Mouse (Mus musculus) large intestine, adult 2 months (tissue): ENCODE measurements at regions not wholly inside any gene's neighbourhood (a gene's known extent, or its start where the extent isn't known, plus 50 kb on each side); places are given as distances from the start of the nearest gene placed in this dataset.
A peak's percentile ranks its signal among the peaks of the same experiment; 100 is the strongest.
"Not testable (repeated sequence)": the region's sequence is repeated elsewhere in the genome, so short reads cannot be mapped to it uniquely, and the experiment has no call there.

Source experiments
- DNase-seq: peaks from one replicate; pipeline ENCODE4 v3.0.0-alpha.2; 2012; ENCODE audit warnings: low read depth, low spot score
- WGBS: fragments of 180-500 bp; shearing (Covaris S2); methylation state at CpG from one replicate; pipeline ENCODE4 v1.1.7; 2018; 5-methylcytosine and 5-hydroxymethylcytosine counted together

GRCm38 (mm10) chr11:23079936-23080794 is 72.8 kb downstream of the Fam161a start:
- 89% methylated on average over 3 of the region's 3 CpGs for WGBS

GRCm38 (mm10) chr11:23081616-23082015 is 74.3 kb downstream of the Fam161a start:
- DNase-seq = no peak
- 45% methylated on average over 4 of the region's 4 CpGs for WGBS

More at GRCm38 (mm10) chr11:23079936-23080794, 72.8 kb downstream of the Fam161a start:
- no peak for DNase-seq

GRCm38 (mm10) chr11:23083811-23084210 is 76.5 kb downstream of the Fam161a start:
- 74% methylated on average over 2 of the region's 2 CpGs for WGBS
- not testable (repeated sequence) for DNase-seq

GRCm38 (mm10) chr11:23095287-23095686 is 88.0 kb downstream of the Fam161a start:
- no peak for DNase-seq
- 44% methylated on average over 5 of the region's 5 CpGs for WGBS

- 37% methylated on average over 1 of the region's 1 CpGs for WGBS
- DNase-seq = not testable (repeated sequence)
Observed at GRCm38 (mm10) chr11:23095723-23096122, 88.4 kb downstream of the Fam161a start.

- 59% methylated on average over 2 of the region's 2 CpGs for WGBS
Observed at GRCm38 (mm10) chr11:23096451-23097222, 89.3 kb downstream of the Fam161a start.

DNA sequence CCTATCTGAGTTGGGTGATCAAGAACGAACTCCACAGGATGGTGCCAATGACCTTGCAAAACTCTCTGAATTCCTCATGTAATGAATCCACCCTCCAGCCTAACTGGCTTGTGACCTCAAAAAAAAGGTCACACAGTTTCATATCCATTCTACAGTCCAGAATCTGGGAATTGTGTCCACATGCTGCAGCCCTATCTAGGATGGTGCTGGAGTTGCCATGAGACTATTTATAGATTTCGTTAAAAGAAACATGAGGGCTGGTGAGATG is 89.8 kb downstream of the Fam161a start:
- DNase-seq = no peak
- WGBS = 79% methylated on average over 2 of the region's 2 CpGs

More at GRCm38 (mm10) chr11:23096451-23097222, 89.3 kb downstream of the Fam161a start:
- DNase-seq = no peak

DNA sequence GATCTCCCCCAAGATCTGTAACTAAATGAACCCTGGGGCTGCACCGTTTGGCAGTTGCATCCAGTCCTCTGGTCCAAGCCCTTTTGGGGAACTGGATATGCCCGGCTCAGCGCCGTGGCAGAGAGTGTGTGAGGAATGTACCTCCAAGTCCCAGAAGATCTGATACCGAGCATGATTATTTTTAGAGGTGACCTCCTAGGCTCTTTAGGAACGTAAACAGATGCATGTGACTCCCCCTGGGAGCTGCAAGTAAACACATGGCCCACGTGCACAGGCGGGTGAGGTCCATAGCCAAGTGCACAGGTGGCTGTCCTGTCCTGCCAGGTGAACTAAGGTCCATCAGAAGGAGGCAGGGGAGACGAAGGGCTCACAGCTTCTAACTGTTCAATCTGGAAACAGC is 107.3 kb downstream of the Fam161a start:
- WGBS = 65% methylated on average over 9 of the region's 9 CpGs
- no peak for DNase-seq

DNA sequence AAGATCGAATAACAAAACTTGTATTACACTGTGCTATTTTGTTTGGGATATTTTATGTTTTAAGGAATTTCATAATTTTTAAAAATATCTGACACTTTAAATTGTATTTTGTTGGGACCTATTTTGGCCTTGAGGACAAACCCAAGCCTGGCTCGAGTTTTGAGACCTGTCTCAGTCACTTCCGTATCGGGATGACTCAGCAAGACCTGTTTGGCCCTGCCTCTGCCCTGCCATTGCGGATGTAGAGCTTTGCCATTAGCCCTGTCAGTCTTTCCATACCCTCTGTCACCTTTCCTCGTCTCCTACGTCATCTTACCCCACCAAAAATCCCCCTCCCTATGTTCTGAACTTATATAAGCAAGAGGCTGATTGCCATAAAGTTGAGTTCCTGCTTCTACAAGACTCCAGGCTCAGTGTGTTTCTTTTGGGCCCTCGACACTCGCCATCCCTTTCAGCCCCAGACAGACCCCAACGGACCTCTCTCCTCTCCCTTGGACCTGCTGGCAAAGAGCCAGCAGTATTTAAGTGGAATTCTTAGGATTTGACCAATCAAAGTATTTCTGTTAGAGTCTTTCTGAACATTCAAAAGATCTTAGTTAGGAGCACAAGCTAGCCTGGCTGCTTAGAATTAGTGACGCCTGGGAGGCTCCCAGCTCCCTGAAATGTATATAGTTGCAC is 113.3 kb downstream of the Fam161a start:
- DNase-seq = no peak
- WGBS = 87% methylated on average over 11 of the region's 11 CpGs

DNA sequence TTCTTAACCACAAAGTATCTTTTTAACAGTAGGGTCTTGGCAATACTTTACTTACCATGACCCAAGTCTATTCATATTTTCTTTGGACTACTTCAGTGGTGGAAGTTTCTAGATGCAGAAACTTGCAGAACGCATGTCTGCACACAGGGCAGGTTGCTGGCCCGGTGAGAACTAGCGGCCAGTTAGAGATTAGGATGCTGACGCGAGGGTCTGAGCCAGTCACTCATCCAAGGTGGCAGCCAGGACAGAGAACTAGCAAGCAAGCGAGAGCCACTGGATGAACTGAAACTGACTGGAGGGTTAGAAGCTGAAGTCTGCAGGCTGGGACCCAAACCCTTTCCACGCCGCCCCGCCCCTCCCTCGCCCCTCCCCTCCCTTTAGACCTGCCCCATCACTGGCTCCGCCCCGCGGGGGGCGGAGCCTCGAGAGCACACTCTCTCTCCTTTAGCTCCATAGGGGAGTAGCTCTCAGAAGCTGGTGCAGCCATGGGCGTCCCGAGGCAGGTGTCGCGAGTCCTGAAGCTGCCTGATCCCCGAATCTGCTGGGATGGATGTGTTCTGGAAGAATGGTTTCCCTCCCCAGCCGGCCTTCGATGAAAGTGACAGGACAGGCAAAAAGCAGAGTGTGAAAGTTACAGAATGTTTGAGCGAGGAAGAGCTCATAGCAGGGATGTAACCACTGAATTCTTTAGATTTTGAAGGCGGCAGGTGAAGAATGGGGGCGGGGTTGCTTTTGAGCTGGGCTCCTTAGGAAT is 117.0 kb downstream of the Fam161a start:
- 2% methylated on average over 25 of the region's 25 CpGs for WGBS
- DNase-seq = peak; percentile 24

- no peak for DNase-seq
- 51% methylated on average over 1 of the region's 1 CpGs for WGBS
Observed at GRCm38 (mm10) chr11:23131122-23131521, 123.8 kb downstream of the Fam161a start.

DNA sequence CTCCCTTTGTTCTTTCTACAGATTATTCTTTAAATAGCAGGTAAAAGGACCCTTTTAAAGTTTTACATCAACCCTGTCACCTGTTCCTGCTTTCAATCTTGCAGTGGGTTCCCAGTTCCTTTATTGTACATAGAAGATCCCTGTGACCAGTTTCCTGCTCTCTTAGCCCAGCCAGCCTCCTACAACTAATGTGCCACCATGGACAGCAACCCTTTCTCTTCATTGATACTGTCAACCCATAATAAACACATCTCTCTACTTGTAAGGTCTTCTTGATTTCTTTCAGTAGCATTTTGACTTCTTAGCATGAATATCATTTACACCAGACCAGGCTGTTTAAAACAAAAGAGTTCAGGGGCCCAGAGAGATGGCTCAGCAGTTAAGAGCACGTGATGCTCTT is 124.2 kb upstream of the Xpo1 start:
- no peak for DNase-seq
- WGBS = 78% methylated on average over 1 of the region's 1 CpGs

DNA sequence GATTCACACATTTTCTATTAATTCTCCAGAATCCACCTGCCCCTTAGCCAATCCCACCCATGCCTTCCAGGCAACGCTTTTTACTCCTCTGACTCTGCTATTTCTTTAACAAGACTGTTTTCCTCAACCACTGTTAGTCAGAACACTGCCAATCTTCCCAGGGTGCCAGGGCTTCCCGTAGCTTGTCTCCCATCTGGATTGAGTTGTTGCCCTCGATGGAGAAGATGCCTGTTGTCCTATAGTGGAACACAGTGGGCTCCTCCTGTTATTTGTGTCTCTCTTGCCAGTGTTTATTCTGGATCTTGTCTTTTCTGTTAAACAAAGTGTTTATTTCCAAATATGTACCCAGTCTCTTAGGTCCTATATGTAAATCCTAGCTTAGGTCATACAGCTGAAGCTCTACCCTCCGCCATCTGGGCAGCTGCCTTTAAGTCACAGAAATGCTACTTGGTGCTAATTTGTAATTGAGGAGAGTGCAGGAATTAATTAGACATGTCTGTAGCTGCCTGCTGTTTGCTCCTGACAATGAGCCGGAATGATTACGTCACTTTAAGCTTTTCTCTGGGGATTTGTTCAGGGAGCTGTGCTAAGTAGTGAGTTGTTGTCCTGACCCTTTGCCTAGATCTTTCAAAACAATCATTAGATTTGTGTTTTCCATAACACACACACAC is 115.3 kb upstream of the Xpo1 start:
- 68% methylated on average over 6 of the region's 6 CpGs for WGBS

GRCm38 (mm10) chr11:23141100-23141837 is 114.6 kb upstream of the Xpo1 start:
- DNase-seq = no peak
- WGBS = 40% methylated on average over 12 of the region's 12 CpGs

More for the DNA sequence above, 115.3 kb upstream of the Xpo1 start:
- no peak for DNase-seq

- DNase-seq = no peak
- 31% methylated on average over 8 of the region's 8 CpGs for WGBS
Observed at GRCm38 (mm10) chr11:23148048-23148596, 107.7 kb upstream of the Xpo1 start.

DNA sequence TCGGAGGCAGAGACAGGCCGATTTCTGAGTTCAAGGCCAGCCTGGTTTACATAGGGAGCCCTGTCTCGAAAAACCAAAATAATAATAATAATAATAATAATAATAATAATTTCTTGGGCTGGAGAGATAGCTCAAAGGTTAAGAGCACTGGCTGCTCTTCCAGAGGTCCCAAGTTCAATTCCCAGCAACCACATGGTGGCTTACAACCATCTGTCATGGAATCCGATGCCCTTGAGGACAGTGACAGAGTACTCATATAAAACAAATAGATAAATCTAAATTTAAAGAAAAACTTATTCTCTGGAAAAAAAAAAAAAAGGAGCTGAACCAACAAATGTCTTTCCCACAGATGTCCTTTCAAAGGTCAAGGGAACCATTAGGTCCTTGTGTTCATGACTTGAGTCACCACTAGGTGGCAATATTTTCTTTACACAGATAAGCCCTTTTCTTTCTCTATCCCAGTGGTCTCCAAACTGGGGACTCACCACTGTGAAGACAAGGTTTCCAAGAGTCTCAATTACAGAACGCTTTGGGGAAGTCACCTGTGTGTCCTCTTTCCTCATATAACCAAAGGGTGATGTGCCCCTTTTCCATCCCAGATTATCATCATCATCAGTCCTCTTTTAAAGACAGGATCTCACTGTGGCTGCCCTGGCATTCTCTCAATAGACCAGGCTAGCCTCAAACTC is 106.1 kb upstream of the Xpo1 start:
- WGBS = 74% methylated on average over 5 of the region's 5 CpGs
- DNase-seq = no peak

GRCm38 (mm10) chr11:23154851-23155250 is 101.0 kb upstream of the Xpo1 start:
- DNase-seq = no peak
- WGBS = 58% methylated on average over 1 of the region's 1 CpGs
